Mouse (Mus musculus) limb, embryonic 14.5 days (tissue): Measurements from ENCODE around the gene Atxn7l1. TPM values are rescaled to one million over a fixed set of nuclear protein-coding genes. Genes with fewer than 3 reads are reported as not detected.
A peak's percentile ranks its signal among the peaks of the same experiment; 100 is the strongest.

Experiments
- ATAC-seq: fragments of 200-750 bp; cut with Nextera tagmentation; 2 replicates; pipeline ENCODE4 v1.8.0; 2017; ENCODE audit warnings: low read depth, moderate number of reproducible peaks, moderate TSS enrichment; ENCODE audit not compliant: low FRiP score
- DNase-seq: peaks from one replicate; pipeline ENCODE4 v3.0.0-alpha.2; 2015; ENCODE audit warnings: low spot score
- H3K27ac ChIP-seq: fragments of 300-500 bp; sonication (generic); replicated peaks from 2 replicates; pipeline ENCODE4 v1.5.1; 2014; ENCODE audit warnings: low read depth, mild to moderate bottlenecking, low read length, moderate library complexity, mixed read lengths
- H3K27me3 ChIP-seq: fragments of 300-500 bp; sonication (generic); 2 replicates; pipeline ENCODE4 v1.6.1; 2014; ENCODE audit warnings: low read length, mixed read lengths; ENCODE audit not compliant: control insufficient read depth, insufficient read depth
- H3K36me3 ChIP-seq: fragments of 300-500 bp; sonication (generic); 2 replicates; pipeline ENCODE4 v1.6.1; 2014; ENCODE audit warnings: mild to moderate bottlenecking, low read length, moderate library complexity, mixed read lengths; ENCODE audit not compliant: control insufficient read depth, insufficient read depth
- H3K4me1 ChIP-seq: fragments of 300-500 bp; sonication (generic); 2 replicates; pipeline ENCODE4 v1.6.1; 2014; ENCODE audit warnings: antibody characterized with exemption, low read length, mixed read lengths; ENCODE audit not compliant: control insufficient read depth, insufficient read depth
- H3K4me2 ChIP-seq: fragments of 300-500 bp; sonication (generic); replicated peaks from 2 replicates; pipeline ENCODE4 v1.6.1; 2014; ENCODE audit warnings: low read depth, mild to moderate bottlenecking, low read length, moderate library complexity; ENCODE audit not compliant: severe bottlenecking
- H3K4me3 ChIP-seq: fragments of 300-500 bp; sonication (generic); replicated peaks from 2 replicates; pipeline ENCODE4 v1.5.1; 2014; ENCODE audit warnings: low read length
- H3K9ac ChIP-seq: fragments of 300-500 bp; sonication (generic); 2 replicates; pipeline ENCODE4 v1.6.1; 2014; ENCODE audit warnings: mild to moderate bottlenecking, low read depth, low read length, moderate library complexity; ENCODE audit not compliant: severe bottlenecking
- H3K9me3 ChIP-seq: fragments of 300-500 bp; sonication (generic); 2 replicates; pipeline ENCODE4 v1.6.1; 2016; ENCODE audit warnings: low read length; ENCODE audit not compliant: control insufficient read depth
- POLR2A ChIP-seq: fragments of 200-500 bp; IDR thresholded peaks from 2 replicates; pipeline ENCODE4 v1.8.0; 2012; ENCODE audit warnings: inconsistent platforms, mild to moderate bottlenecking, moderate library complexity, borderline replicate concordance; ENCODE audit not compliant: insufficient read depth, insufficient read length; ENCODE audit errors: extremely low read depth
- WGBS: fragments of 180-500 bp; shearing (Covaris S2); extraction: QIAGEN DNeasy Blood & Tissue Kit; methylation state at CpG from one replicate; pipeline ENCODE4 v1.1.7; 2014; 5-methylcytosine and 5-hydroxymethylcytosine counted together
- polyA plus RNA-seq, 2 experiments: library from polyadenylated mRNA; depleted of rRNA in 1 of 2; stranded (reverse) in 1 of 2; unstranded in 1 of 2; fragments of >200 nt; fragmentation: Nextera tagmentation in 1 of 2; extraction: Ambion mirVana in 1 of 2; gene quantifications; 2 replicates each; pipeline versions ENCODE4 v1.2.1 to v1.2.3; 2012 to 2014

Atxn7l1 gene
- polyA plus RNA-seq, 2 experiments: 15.3 to 23.1 TPM

- Histone ChIP-seq H3K27ac (0 out of 2 replicates have a peak overlapping the region, but pooled peaks have one; percentile 50), H3K9me3 (no peaks in the 10 kb centered on the region), H3K9ac (peak overlapping the region; percentile 52; the same call in 1 of the 2 replicates), H3K36me3 (no peaks in the 10 kb centered on the region), H3K4me2 (peak overlapping the region; percentile 83), H3K4me3 (peak overlapping the region; percentile 48), H3K4me1 (peaks cover 20% of the 10 kb centered on the region), H3K27me3 (0 out of 2 replicates have a peak, but pooled peaks cover 3% of the 10 kb centered on the region)
- no peak for TF ChIP-seq POLR2A
- under 1% methylated on average over 14 of the region's 14 CpGs for WGBS
- ATAC-seq (peak; percentile 91), DNase-seq (peak; percentile 85)
These were observed 154.6 kb downstream of the Atxn7l1 start for GRCm38 (mm10) chr12:33302070-33302469.

- under 1% methylated on average over 29 of the region's 29 CpGs for WGBS
- Histone ChIP-seq H3K9ac (peak overlapping the region; percentile 52), H3K9me3 (no peaks in the 10 kb centered on the region), H3K27me3 (0 out of 2 replicates have a peak, but pooled peaks cover 3% of the 10 kb centered on the region), H3K4me2 (peak overlapping the region; percentile 83), H3K27ac (no peak overlapping the region; the same call in 1 of the 2 replicates), H3K4me3 (peak overlapping the region; percentile 48), H3K4me1 (peaks cover 20% of the 10 kb centered on the region), H3K36me3 (no peaks in the 10 kb centered on the region)
- DNase-seq (peak; percentile 76), ATAC-seq (peak; percentile 55; the same call in 1 of the 2 replicates)
- TF ChIP-seq POLR2A: no peak
These were observed 155.3 kb downstream of the Atxn7l1 start for GRCm38 (mm10) chr12:33302523-33303383.

GRCm38 (mm10) chr12:33303384-33303770 is 155.9 kb downstream of the Atxn7l1 start:
- 4% methylated on average over 9 of the region's 9 CpGs for WGBS
- H3K27me3 ChIP-seq: 0 out of 2 replicates have a peak, but pooled peaks cover 3% of the 10 kb centered on the region
- peak; percentile 18; the same call in 1 of the 2 replicates for ATAC-seq

GRCm38 (mm10) chr12:33305106-33305505 is 157.6 kb downstream of the Atxn7l1 start:
- 82% methylated on average over 9 of the region's 9 CpGs for WGBS
- TF ChIP-seq POLR2A: no peak
- H3K4me1 ChIP-seq: peaks cover 20% of the 10 kb centered on the region

More at GRCm38 (mm10) chr12:33303384-33303770, 155.9 kb downstream of the Atxn7l1 start:
- H3K27ac ChIP-seq: no peak overlapping the region
- peaks cover 20% of the 10 kb centered on the region for H3K4me1 ChIP-seq
- H3K4me3 ChIP-seq: peak overlapping the region; percentile 48
- H3K36me3 ChIP-seq: no peaks in the 10 kb centered on the region
- no peaks in the 10 kb centered on the region for H3K9me3 ChIP-seq
- no peak for DNase-seq
- peak overlapping the region; percentile 83 for H3K4me2 ChIP-seq
- no peak for TF ChIP-seq POLR2A
- peak overlapping the region; percentile 52; the same call in 1 of the 2 replicates for H3K9ac ChIP-seq

GRCm38 (mm10) chr12:33306476-33306875 is 159.0 kb downstream of the Atxn7l1 start:
- H3K9ac ChIP-seq: no peak overlapping the region
- H3K27me3 ChIP-seq: no peaks in the 10 kb centered on the region
- 73% methylated on average over 4 of the region's 5 CpGs for WGBS
- no peak for TF ChIP-seq POLR2A
- no peak overlapping the region for H3K4me3 ChIP-seq
- DNase-seq: no peak
- H3K27ac ChIP-seq: no peak overlapping the region
- H3K4me1 ChIP-seq: peaks cover 19% of the 10 kb centered on the region
- H3K9me3 ChIP-seq: no peaks in the 10 kb centered on the region
- ATAC-seq: no peak
- no peaks in the 10 kb centered on the region for H3K36me3 ChIP-seq
- no peak overlapping the region for H3K4me2 ChIP-seq

More at GRCm38 (mm10) chr12:33305106-33305505, 157.6 kb downstream of the Atxn7l1 start:
- no peak overlapping the region for H3K4me3 ChIP-seq
- no peak overlapping the region for H3K4me2 ChIP-seq
- no peaks in the 10 kb centered on the region for H3K36me3 ChIP-seq
- no peak for ATAC-seq
- no peaks in the 10 kb centered on the region for H3K27me3 ChIP-seq
- DNase-seq: no peak
- H3K27ac ChIP-seq: no peak overlapping the region
- no peaks in the 10 kb centered on the region for H3K9me3 ChIP-seq
- no peak overlapping the region for H3K9ac ChIP-seq
